Mouse (Mus musculus) gastrocnemius, postnatal 4 days (tissue): ENCODE results near the gene Msi2. TPM values are rescaled to one million over a fixed set of nuclear protein-coding genes. Genes with fewer than 3 reads are reported as not detected.

Source experiments
- DNase-seq, 2 experiments: peaks; one replicate each; pipeline ENCODE4 v3.0.0; 2021 to 2022; ENCODE audit warnings: low spot score in 2 of 2, mixed read lengths in 2 of 2
- total RNA-seq, 2 experiments: library from RNA; stranded (reverse); gene quantifications; 2 replicates each; pipeline ENCODE4 v1.2.3; 2021

Gene Msi2
- total RNA-seq, 2 experiments from 2014 or later: 225 to 240 TPM

GRCm38 (mm10) chr11:88683026-88683770 lies 35.1 kb downstream of the Msi2 start:
- DNase-seq: no peak

- no peak for DNase-seq
These were observed 41.0 kb downstream of the Msi2 start for GRCm38 (mm10) chr11:88677350-88677749.

DNA sequence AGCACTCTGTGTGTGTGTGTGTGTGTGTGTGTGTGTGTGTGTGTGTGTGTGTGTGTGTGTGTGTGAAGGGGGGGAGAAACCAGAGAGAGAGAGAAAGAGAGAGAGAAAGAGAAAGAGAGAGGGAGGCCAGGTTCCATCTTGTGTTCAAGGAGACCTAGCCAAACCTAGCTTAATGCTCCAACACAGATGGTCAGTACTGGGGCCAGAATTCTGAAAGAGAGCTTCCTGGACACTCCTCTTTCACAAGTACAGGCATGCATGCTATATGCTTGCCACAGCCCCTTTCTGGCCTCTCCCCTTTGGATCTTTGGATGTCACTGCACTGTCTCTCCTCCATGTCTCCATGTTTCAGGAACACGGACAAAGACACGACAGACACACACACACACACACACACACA lies 41.7 kb downstream of the Msi2 start:
- no peak for DNase-seq

DNA sequence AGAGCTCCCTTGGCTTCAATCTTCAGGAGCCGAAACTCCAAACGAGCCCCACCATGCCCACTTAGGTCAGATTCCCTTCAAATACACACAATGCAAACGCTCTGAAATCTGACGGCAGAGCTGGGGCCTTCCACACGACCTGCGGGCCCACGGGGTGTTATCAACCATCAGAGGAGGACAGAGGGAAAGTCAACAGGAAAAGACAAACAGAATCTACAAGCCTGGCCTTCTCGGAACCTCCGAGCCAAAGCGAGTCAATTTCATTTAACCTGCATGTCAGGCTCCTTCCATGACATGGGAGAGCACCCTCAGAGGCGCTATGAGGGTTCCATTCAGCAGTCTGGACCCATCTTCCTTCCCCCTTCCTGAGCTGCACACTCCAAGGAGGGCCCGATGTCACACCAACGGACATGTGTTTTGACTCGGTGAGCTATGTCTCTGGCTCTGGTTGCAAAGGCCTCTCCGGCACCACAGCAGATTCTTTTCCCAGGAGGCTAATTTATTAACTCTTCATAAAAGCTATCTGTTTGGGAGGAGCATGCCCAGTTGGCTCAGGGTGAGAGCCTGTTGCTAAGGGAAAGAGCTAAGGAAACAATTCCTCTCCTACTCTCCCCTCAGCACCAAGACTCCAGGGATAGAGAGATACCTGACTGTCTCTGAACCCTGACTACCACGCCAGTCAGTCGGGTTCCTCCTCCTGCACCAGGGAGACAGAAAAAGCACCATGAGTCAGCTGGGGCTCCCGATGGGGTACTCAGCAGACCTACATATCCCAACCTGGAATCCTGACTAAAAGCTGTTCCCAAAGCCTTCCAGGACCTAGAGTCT lies 42.6 kb downstream of the Msi2 start:
- no peak for DNase-seq

DNA sequence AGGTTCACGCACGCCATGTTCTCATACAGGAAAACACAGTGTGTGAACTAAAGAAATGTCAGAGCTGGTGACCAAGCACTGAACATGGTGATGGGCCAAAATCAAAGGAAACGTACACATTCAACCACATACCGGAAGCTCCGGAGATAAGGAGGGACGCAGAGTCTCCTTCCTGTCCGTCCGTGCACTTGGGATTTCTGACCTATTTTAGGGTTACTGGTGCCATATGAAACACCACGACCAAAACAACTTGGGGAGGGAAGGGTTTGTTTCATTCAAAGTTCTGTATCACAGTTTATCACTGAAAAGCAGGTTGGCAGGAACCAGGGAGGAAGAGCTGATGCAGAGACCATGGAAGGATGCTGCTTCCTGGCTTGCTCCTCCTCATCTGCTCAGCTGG lies 44.2 kb downstream of the Msi2 start:
- DNase-seq: no peak

DNA sequence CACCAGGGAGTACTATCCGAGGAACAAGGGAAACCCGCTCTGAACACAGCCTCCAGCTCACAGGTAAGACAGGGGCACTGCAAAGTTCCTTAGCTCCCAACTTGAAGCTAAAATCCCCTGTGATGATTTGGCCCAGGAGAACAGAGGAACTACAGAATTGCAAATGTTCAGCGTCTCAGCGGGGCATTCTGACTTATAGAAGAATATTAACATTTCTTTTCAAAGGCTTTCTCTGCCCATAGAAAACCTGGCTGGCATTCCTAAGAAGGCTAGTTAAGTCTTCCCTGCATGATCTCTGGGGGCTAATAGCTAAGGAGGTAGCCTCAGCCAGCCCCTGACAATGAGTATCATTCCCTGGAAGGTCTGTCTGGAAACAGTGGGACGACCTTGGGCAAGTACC lies 47.4 kb downstream of the Msi2 start:
- no peak for DNase-seq

GRCm38 (mm10) chr11:88669106-88669505 lies 49.2 kb downstream of the Msi2 start:
- DNase-seq: no peak

DNA sequence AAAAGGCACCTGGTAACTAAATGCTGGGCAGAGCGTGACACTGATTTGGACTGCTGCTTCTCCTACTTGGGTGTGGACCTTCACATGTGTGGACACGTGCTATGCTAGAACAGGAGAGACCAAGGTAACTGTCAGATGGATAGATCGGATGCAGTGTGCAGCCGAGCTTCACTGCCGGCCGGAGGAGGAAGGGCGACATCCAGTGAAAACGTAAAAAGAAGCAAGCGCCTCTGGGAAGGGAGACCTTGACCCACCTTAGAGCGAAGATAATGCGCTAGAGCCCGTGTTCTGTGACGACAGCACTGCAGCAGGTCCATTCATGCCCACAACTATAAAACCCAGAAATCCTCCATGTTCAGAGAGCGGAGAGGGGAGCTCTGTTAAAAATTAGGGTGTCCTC lies 50.0 kb downstream of the Msi2 start:
- DNase-seq: no peak

DNA sequence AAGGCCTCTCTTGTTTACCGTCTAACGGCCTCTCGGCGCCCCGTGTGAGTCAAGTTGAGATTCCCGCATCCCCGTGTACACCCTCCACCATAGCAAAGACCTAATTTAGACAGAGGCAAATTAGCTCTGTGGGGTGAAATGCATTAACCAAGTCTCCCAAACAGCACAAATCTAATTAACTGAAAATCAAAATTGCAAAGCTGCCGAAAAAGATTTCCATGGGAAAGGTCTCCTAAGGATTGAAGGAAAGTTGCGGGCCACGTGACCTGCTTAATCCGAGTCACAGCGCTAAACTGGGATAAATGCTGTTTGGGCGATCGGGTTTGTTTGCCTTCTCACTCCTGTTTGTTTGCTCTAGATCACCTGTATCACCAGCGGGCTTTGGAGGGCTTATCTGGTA lies 52.5 kb downstream of the Msi2 start:
- no peak for DNase-seq

- no peak for DNase-seq
These were observed 56.7 kb downstream of the Msi2 start for GRCm38 (mm10) chr11:88661444-88662180.

- DNase-seq: no peak
These were observed 57.9 kb downstream of the Msi2 start for GRCm38 (mm10) chr11:88660404-88660803.

GRCm38 (mm10) chr11:88658926-88659325 lies 59.4 kb downstream of the Msi2 start:
- no peak for DNase-seq

DNA sequence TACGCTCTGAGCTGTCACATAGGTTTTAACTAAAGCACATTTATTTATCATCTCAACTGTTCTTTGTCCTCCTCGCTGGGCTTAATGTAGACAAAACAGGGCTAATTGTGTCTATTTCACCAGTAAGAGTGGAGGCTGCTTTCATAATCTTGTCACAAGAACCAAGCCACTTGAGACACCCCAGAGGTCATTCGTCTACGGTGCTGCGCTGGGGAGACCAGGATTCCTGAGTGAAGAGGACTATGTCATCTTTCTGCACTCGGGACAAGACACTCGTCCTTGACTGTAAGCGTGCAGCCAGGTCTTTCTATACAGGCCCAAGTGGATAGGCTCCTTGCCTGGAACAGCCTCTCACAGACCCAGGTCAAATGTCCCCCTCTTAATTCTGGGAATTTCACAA lies 62.5 kb downstream of the Msi2 start:
- no peak for DNase-seq

GRCm38 (mm10) chr11:88655214-88655566 lies 63.1 kb downstream of the Msi2 start:
- no peak for DNase-seq

DNA sequence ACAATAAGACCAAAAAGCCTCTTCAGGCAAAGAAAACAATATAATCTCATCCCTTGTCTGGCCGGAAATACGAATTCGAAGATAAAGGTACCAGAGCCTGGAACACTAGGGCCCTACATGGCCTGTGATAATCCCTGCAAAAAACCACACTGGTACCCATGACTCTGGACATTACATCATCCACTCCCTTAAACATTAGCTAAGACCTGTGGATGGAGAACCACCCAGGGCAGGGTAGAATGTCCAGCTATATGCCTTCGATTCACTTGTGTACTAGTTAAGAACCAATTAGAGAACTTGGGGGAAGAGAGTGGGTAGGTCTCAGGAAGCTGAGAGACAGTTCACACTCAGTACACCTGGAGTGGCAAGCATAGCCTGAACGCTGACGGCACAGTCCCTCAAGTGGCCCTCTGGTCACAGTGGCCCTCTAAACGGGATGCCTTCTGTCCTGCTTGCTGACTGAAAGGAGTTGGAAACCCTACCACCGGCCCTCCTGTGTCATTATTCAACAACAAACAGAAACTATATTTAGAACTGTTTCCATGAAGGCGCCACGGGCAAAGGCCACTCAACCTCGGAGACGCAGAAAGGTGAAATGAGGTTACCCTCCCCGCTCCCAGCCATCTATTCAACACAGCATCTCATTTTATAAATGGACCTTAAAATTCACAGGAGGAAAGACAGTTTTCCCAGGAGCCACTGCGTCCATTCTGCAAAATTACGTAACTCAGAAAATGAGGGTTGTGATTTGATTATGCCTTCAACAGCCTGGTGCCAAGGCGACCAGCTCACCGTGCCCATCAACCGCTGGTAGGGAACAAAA lies 63.7 kb downstream of the Msi2 start:
- DNase-seq: no peak

DNA sequence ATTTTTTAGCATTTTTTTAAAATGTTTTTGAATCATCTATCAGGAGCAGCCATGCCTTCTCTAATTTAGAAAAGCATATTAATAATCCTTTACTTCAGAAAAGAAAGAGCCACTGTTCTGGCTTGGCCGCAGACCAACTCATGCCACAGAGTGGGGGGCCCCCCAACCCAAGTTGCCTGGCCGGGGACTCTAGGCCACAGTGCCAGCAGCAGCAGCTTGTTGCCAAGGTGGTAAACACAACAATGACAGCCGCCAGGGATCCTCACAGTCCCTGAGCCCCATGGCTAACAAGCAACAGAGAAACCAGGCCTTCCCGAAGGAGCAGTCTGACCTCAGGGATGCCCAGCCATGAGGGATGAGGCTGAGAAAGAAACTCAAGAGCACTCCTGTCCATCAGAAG lies 68.0 kb downstream of the Msi2 start:
- DNase-seq: peak in 1 of 2 experiments; percentile 45

DNA sequence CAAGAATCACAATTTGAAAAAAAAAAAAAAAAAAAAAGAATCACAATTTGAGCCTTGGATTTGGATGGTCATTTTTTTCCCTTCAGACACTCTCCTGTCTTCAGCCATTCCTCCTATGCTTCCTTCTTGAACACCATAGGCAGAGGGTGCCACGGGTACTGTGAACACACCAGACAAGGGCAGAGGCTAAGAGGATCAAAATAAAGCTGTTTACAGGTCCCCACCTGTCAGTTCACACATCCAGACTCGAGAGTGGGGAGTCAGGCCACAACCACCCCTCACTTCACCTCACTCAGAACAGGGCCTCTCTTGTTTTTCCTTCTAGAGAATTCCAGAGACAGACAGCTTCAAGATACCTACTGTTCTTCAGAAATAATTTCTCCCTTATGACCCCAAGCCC lies 69.3 kb downstream of the Msi2 start:
- DNase-seq: no peak

- no peak for DNase-seq
These were observed 69.9 kb downstream of the Msi2 start for GRCm38 (mm10) chr11:88648407-88648806.

DNA sequence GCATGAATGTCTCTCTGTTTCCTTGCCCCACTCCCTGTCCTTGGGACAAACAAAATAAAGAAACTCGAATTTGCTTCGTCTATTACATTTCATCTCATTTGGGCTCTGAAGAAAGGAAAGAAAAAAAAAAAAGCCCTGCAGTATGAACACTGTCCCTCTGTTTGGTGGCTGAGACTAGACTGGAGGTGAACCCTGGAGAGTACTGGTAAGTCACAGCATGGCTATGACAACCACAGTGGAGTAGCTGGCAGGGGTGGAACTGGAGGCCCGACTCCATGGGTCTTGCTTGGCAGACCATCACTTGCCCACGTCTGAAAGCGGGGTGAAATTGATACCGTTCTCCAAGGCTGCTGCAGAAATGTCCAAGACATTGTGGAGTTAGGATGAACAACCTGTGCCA lies 71.8 kb downstream of the Msi2 start:
- DNase-seq: no peak

DNA sequence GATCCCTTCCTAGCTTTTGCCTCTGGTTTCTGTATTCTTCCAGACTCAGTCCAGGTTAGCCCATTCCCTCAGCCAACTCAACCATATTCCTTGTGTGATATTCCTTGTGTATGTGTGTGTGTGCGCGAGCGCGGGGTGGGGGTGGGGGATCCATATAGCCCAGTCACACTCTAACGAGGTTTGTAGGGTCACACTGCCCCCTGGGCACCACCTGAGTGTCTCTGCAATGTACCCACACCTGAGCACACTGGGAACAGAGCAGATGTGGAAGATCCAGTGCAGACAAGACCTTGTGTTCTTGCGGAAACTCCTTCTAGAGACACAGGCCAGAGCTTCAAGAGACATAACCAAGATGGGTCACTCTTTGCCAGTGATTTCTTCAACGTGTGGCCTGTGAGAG lies 72.5 kb downstream of the Msi2 start:
- DNase-seq: no peak

DNA sequence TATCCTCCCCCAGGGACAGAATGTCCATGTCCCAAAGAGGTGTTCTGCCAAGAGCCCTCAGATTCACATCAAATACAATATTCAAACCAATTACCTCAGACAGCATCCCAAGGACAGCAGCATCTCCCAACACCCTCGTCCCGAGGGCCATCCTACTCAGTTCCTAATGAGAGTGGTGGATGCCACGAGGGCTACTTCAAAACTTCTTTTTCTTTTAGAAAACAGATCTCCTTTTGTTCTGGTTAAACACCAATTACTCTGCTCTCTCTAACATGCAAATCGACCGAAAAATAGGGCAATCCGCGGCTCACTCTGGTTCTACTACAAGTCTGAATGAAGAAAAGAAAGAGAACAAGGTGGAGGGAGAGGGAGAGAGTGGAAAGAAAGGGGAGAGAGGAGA lies 73.6 kb downstream of the Msi2 start:
- DNase-seq: no peak
